Mouse (Mus musculus) thymus, postnatal 25 days (tissue): ENCODE results near the gene Syt9.
"Not testable (repeated sequence)": the region's sequence is repeated elsewhere in the genome, so short reads cannot be mapped to it uniquely, and the experiment has no call there.

ENCODE experiments used
- DNase-seq: peaks from one replicate; pipeline ENCODE4 v3.0.0; 2022

The Syt9 gene

GRCm38 (mm10) chr7:107461699-107462440 is 91.3 kb downstream of the Syt9 start:
- no peak for DNase-seq

- no peak for DNase-seq
These were observed 92.4 kb downstream of the Syt9 start for GRCm38 (mm10) chr7:107462962-107463361.

- no peak for DNase-seq
These were observed 94.6 kb downstream of the Syt9 start for GRCm38 (mm10) chr7:107465081-107465480.

- DNase-seq, result no peak
These were observed 108.7 kb downstream of the Syt9 start for GRCm38 (mm10) chr7:107478979-107479965.

- not testable (repeated sequence) for DNase-seq
These were observed 115.2 kb downstream of the Syt9 start for GRCm38 (mm10) chr7:107485709-107486108.

GRCm38 (mm10) chr7:107495428-107495827 is 124.9 kb downstream of the Syt9 start:
- DNase-seq, result no peak

- no peak for DNase-seq
These were observed 126.4 kb downstream of the Syt9 start for GRCm38 (mm10) chr7:107496923-107497322.

- DNase-seq, result no peak
These were observed 130.1 kb downstream of the Syt9 start for GRCm38 (mm10) chr7:107500641-107501040.

- DNase-seq, result no peak
These were observed 134.5 kb downstream of the Syt9 start for GRCm38 (mm10) chr7:107504761-107505712.

- DNase-seq, result no peak
These were observed 137.4 kb downstream of the Syt9 start for GRCm38 (mm10) chr7:107507920-107508319.

- no peak for DNase-seq
These were observed 139.2 kb downstream of the Syt9 start for GRCm38 (mm10) chr7:107509740-107510139.

GRCm38 (mm10) chr7:107516704-107517410 is 146.3 kb downstream of the Syt9 start:
- no peak for DNase-seq

GRCm38 (mm10) chr7:107519256-107520025 is 148.9 kb downstream of the Syt9 start:
- DNase-seq, result no peak

- no peak for DNase-seq
These were observed 150.9 kb downstream of the Syt9 start for GRCm38 (mm10) chr7:107521411-107521810.

- no peak for DNase-seq
These were observed 155.8 kb downstream of the Syt9 start for GRCm38 (mm10) chr7:107526299-107526698.

- DNase-seq, result no peak
These were observed 157.7 kb downstream of the Syt9 start for GRCm38 (mm10) chr7:107528169-107528772.

GRCm38 (mm10) chr7:107529364-107529763 is 158.8 kb downstream of the Syt9 start:
- no peak for DNase-seq

GRCm38 (mm10) chr7:107535311-107535710 is 164.8 kb downstream of the Syt9 start:
- no peak for DNase-seq

- DNase-seq, result no peak
These were observed 166.0 kb downstream of the Syt9 start for GRCm38 (mm10) chr7:107536516-107536915.

GRCm38 (mm10) chr7:107540034-107540433 is 169.5 kb downstream of the Syt9 start:
- DNase-seq, result no peak

- no peak for DNase-seq
These were observed 174.5 kb downstream of the Syt9 start for GRCm38 (mm10) chr7:107545011-107545410.
